Mouse (Mus musculus): ENCODE results near the gene Patl1. TPM values are rescaled to one million over a fixed set of nuclear protein-coding genes. Genes with fewer than 3 reads are reported as not detected.
"Not testable (repeated sequence)": the region's sequence is repeated elsewhere in the genome, so short reads cannot be mapped to it uniquely, and the experiment has no call there.

Gene Patl1
- polyA plus RNA-seq (2016; fragmentation: Nextera tagmentation; extraction: Ambion mirVana) = 22.6 and 24.5 TPM in 2 replicates

DNA sequence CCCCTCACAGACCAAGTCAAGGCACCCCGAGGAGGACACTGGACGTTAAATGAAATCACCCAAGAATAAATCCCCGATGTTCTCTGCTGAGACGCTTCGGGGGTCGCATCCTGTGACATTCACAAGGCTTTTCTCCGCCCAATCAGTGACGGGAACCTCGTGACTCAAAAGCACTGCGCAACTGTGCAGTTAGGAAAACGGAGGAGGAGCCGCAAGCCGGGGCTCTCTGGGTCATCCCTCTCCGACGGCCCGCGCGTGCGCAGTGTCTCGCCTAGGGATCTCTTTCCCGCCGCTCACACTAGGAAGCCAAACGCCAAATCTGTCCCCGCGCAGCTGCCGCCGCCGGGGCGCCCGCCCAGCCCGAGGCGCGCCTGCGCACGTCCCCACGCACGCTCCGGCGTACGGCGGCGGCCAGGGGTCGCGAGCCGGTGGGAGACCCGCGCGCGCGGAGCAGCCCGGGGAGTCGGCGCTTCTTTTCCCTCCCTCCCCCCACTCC is at the start of gene Patl1:
Patl1 (plus strand) TSS at position 363 of the 496 bp plus-strand sequence.
- WGBS = under 1% methylated on average over 47 of the region's 53 CpGs
- Histone ChIP-seq H3K27me3 (ENCODE audit: poor library complexity, severe bottlenecking) (no peaks in the 10 kb centered on the region), H3K4me3 (peak within 1 kb of the TSS; percentile 87), H3K4me1 (peaks cover 18% of the 10 kb centered on the region), H3K36me3 (replicated peaks) (peaks cover 29% of the 10 kb centered on the region), H3K27ac (peak within 1 kb of the TSS; percentile 95), H3K9me3 (no peaks in the 10 kb centered on the region)
- peak; percentile 97 for DNase-seq (ENCODE audit: extremely low spot score, low spot score)

DNA sequence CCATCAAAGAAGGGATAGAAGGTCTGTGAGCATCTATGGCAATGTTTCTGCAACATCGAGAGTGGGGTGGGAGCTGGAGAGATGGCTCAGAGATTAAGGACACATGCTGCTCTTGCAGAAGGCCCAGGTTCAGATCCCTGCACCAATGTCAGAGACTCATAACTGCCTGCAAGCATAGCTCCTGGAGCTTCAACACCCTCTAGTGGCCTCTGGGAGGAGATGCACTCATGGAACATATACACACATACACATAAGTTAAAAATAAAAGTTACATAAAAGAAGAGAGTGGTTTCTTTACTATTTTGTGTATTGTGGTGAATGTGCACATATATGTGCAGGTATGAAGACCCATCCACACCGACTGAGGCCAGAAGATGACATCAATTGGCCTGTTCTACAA is 44.4 kb upstream of the Patl1 start:
- peaks cover 9% of the 10 kb centered on the region; the same call in 1 of the 2 replicates for H3K9me3 ChIP-seq

DNA sequence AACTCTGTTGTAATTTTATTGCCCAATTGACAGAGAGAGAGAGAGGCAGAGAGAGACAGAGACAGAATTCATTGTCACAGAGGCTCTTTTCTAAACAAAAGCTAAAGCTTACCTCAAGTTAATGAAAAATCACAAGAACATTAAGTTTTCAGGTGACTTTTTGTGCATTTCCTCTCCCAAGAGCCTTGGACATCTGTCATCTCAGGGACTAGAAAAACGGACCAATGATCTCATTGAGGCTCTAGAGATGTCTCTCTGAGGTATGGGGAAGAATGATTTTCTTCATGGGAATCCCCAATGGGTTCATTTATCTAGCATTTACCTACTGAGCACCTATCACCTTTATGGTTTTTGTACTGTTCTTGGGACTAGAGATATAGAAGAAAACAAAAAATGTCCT is 37.2 kb upstream of the Patl1 start, which contains the start of gene Olfr1419:
Olfr1419 (minus strand) TSS at position 101 of the 400 bp plus-strand sequence.
- Histone ChIP-seq H3K36me3 (replicated peaks) (no peaks in the 10 kb centered on the region), H3K9me3 (no peaks in the 10 kb centered on the region), H3K27ac (no peak within 1 kb of the TSS), H3K4me3 (no peak within 1 kb of the TSS), H3K27me3 (ENCODE audit: poor library complexity, severe bottlenecking) (no peaks in the 10 kb centered on the region), H3K4me1 (no peaks in the 10 kb centered on the region)
- no peak for DNase-seq (ENCODE audit: extremely low spot score, low spot score)
- 68% methylated on average over 1 of the region's 1 CpGs for WGBS

More for the DNA sequence above, 44.4 kb upstream of the Patl1 start:
- WGBS = 84% methylated on average over 2 of the region's 2 CpGs
- Histone ChIP-seq H3K27me3 (ENCODE audit: poor library complexity, severe bottlenecking) (no peaks in the 10 kb centered on the region), H3K4me1 (no peaks in the 10 kb centered on the region), H3K4me3 (no peak overlapping the region), H3K36me3 (replicated peaks) (no peaks in the 10 kb centered on the region), H3K27ac (no peak overlapping the region)
- no peak for DNase-seq (ENCODE audit: extremely low spot score, low spot score)

DNA sequence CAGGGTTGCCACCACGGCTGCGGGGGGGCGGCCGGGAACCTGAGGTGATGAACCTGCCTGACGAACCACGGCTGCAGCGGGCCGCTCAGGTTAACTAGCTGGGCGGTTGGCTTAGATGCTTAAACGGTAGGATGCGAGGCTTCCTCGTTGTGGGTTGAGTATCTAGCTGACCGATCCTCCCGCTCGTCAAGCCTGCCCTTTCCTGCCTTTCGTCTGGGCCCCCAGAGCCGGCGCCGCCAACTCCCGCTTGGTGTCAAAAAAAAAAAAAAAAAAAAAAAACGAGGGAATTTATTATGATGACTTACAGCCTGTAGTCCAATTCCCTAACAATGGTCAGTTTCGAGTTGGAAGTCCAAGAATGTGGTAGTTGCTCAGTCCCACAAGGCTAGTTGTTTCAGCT is 33.8 kb upstream of the Patl1 start:
- not testable (repeated sequence) for H3K36me3 ChIP-seq (replicated peaks); H3K9me3 ChIP-seq; DNase-seq (ENCODE audit: extremely low spot score, low spot score); H3K27me3 ChIP-seq (ENCODE audit: poor library complexity, severe bottlenecking); H3K4me3 ChIP-seq; H3K4me1 ChIP-seq; H3K27ac ChIP-seq
- 71% methylated on average over 22 of the region's 22 CpGs for WGBS

DNA sequence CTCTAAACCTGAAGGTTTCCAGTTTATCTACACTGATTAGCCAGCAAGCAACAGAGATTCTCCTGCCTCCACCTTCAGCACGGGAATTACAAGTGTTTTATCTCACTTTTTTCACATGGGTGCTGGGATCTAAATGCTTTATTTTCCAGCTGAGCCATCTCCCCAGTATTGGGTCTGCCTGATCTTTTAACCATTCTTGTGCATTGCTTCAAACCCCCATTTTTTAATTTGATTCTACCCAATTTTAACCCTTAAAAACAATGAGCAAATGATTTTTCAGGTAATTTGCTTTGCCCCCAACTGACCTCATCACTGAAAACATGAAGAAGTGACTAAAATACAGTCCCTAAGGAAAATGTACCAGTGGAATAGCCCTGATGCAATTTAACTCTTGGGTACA is 25.9 kb upstream of the Patl1 start, which contains the start of gene Olfr1420:
Olfr1420 (plus strand) TSS at position 301 of the 400 bp plus-strand sequence.
- whole genome bisulfite sequencing = 68% methylated on average over 1 of the region's 1 CpGs
- no peaks in the 10 kb centered on the region for H3K27me3 ChIP-seq (ENCODE audit: poor library complexity, severe bottlenecking)
- H3K36me3 ChIP-seq (replicated peaks) = no peaks in the 10 kb centered on the region
- H3K27ac ChIP-seq = no peak within 1 kb of the TSS
- H3K4me3 ChIP-seq = no peak within 1 kb of the TSS
- no peaks in the 10 kb centered on the region for H3K9me3 ChIP-seq
- DNase-seq (ENCODE audit: extremely low spot score, low spot score) = no peak
- H3K4me1 ChIP-seq = no peaks in the 10 kb centered on the region

DNA sequence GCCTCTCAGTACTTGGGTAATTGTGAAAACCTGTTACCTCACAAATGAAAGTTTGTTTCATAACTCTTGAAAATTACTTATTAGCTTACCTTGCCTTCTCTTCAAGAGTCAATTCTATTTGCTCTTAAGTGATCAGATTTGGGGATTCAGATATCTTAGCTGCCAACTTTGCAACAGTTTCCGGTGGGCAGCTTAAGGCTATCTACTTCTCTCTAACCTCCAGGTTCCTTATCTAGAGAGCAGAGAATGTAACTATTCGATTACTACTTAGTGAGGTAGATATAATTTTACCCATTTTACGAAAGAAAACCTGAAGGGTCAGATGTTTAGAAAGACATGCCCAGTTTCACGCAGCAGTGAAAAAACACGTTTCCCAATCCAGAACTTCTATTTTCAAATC is 1.2 kb upstream of the Patl1 start:
- Histone ChIP-seq H3K27ac (no peak overlapping the region), H3K36me3 (replicated peaks) (peaks cover 18% of the 10 kb centered on the region), H3K4me1 (peaks cover 18% of the 10 kb centered on the region), H3K27me3 (ENCODE audit: poor library complexity, severe bottlenecking) (no peaks in the 10 kb centered on the region), H3K9me3 (no peaks in the 10 kb centered on the region), H3K4me3 (peak overlapping the region; percentile 87)
- DNase-seq (ENCODE audit: extremely low spot score, low spot score) = no peak
- WGBS = 93% methylated on average over 5 of the region's 5 CpGs

DNA sequence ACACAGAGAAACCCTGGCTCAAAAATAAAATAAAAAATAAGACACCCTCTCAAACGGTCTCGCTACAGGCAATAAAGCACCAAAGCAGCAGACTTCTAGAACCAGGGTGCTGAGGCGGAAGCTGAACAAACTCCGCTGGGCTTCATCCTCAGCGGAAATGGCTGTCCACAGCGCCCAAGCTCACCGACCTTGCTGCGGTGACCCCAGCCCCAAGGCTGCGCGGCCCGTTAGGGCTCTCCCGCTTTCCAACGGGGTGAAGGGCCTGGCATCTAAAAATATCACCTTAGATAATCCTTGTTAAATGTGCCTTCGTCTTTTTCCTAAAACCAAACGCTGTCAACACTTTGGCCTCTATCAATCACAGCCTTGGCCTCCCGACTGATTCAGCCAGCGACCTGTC is 596 bp upstream of the Patl1 start:
- no peak for DNase-seq (ENCODE audit: extremely low spot score, low spot score)
- peak overlapping the region; percentile 95 for H3K27ac ChIP-seq
- H3K4me3 ChIP-seq = peak overlapping the region; percentile 87
- peaks cover 24% of the 10 kb centered on the region for H3K36me3 ChIP-seq (replicated peaks)
- WGBS = 3% methylated on average over 17 of the region's 17 CpGs
- no peaks in the 10 kb centered on the region for H3K27me3 ChIP-seq (ENCODE audit: poor library complexity, severe bottlenecking)
- H3K4me1 ChIP-seq = peaks cover 18% of the 10 kb centered on the region
- no peaks in the 10 kb centered on the region for H3K9me3 ChIP-seq

DNA sequence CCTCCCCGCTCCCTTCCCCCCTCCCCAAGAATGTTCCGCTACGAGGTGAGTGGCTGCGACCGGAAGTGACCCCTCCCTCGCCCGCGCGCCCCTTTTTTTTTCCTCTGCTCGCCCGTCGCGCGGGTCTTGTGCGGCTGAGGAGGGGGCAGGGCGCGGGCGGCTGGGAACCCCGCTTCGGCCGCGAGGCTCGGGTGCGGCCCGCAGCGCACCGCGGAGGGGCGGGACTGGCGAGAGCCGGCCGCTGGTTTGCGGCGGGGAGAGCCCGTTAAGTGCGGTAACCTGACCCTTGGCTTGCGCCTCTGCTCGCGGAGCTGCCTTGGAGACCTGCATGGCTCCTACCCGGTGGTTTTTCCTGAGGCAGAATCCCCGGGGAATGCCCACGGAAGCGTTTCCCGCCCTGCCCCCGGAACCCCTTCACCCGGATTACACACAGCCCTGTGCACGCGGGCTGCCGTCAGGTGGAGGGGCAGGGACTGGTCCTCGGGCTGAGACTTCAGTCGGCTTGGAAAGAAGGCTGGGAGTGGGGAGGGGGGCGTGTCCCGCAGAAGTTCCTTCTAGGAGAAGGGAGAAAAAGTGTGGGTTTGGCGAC is 428 bp downstream of the Patl1 start:
- Histone ChIP-seq H3K4me3 (peak overlapping the region; percentile 87), H3K27me3 (ENCODE audit: poor library complexity, severe bottlenecking) (no peaks in the 10 kb centered on the region), H3K36me3 (replicated peaks) (peaks cover 34% of the 10 kb centered on the region), H3K4me1 (peaks cover 18% of the 10 kb centered on the region), H3K27ac (peak overlapping the region; percentile 95), H3K9me3 (no peaks in the 10 kb centered on the region)
- WGBS = under 1% methylated on average over 49 of the region's 54 CpGs
- DNase-seq (ENCODE audit: extremely low spot score, low spot score) = peak; percentile 71

DNA sequence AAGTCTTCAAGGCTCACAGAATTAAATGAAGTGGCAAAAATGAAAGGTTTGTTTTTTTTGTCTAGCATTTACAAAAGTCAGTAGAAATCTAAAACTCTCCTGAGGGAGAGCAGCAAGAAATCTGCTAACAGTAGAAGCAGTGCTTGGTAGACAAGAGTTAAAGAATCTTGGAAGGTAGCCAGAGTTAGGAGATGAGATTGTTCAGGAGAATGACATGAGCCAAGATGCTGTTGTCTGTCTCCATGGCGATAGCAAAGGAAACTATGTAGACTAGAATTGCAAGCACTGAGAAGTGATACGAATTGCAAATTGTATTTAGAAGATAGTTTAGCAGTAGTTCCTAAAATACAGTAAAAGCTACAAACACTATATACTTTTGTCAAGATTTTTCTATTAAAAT is 3.6 kb downstream of the Patl1 start:
- H3K27me3 ChIP-seq (ENCODE audit: poor library complexity, severe bottlenecking) = no peaks in the 10 kb centered on the region
- no peaks in the 10 kb centered on the region for H3K9me3 ChIP-seq
- 88% methylated on average over 2 of the region's 2 CpGs for WGBS
- H3K4me3 ChIP-seq = no peak overlapping the region
- H3K36me3 ChIP-seq (replicated peaks) = peaks cover 55% of the 10 kb centered on the region
- no peak overlapping the region for H3K27ac ChIP-seq
- peaks cover 18% of the 10 kb centered on the region for H3K4me1 ChIP-seq
- no peak for DNase-seq (ENCODE audit: extremely low spot score, low spot score)

DNA sequence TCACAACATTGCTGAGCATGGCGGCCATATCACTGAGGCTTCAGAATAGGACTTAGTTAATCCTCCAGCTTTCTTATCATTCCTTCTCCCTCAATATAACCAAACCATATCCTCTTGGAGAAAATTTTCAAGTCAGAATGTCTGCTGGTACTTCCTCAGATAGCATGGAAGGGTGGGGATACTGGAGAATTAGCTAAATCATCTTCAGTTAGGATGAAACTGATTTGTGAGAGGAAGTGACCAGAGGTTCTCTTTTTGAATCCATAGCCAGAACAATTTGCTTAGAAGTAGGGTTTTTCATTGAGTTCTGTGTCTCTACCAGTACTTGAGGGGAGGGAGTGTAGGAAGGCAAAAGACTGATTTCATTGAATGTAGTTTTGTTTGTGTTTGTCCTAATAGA is 9.9 kb downstream of the Patl1 start:
- Histone ChIP-seq H3K36me3 (replicated peaks) (peaks cover 88% of the 10 kb centered on the region), H3K27me3 (ENCODE audit: poor library complexity, severe bottlenecking) (no peaks in the 10 kb centered on the region), H3K9me3 (no peaks in the 10 kb centered on the region), H3K4me3 (no peak overlapping the region), H3K27ac (no peak overlapping the region), H3K4me1 (no peaks in the 10 kb centered on the region)
- WGBS = 87% methylated on average over 1 of the region's 1 CpGs
- no peak for DNase-seq (ENCODE audit: extremely low spot score, low spot score)

DNA sequence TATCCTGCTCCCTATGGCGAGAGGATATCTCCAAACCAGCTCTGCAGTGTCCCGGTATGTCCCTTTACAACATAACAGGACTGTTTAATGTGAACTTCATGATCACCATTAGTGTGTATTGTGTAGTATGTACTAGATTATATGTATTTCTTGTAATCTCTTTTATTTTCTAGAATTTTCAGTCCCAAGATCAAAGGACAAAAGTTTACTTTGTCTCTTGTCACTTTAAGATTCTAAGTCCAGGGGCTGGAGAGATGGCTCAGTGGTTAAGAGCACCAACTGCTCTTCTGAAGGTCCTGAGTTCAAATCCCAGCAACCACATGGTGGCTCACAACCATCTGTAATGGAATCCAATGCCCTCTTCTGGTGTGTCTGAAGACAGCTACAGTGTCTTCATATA is 10.3 kb downstream of the Patl1 start:
- DNase-seq (ENCODE audit: extremely low spot score, low spot score); H3K9me3 ChIP-seq; H3K27ac ChIP-seq; H3K4me1 ChIP-seq; H3K4me3 ChIP-seq; H3K27me3 ChIP-seq (ENCODE audit: poor library complexity, severe bottlenecking): not testable (repeated sequence)
- 93% methylated on average over 2 of the region's 2 CpGs for WGBS
- H3K36me3 ChIP-seq (replicated peaks) = peaks cover 88% of the 10 kb centered on the region

DNA sequence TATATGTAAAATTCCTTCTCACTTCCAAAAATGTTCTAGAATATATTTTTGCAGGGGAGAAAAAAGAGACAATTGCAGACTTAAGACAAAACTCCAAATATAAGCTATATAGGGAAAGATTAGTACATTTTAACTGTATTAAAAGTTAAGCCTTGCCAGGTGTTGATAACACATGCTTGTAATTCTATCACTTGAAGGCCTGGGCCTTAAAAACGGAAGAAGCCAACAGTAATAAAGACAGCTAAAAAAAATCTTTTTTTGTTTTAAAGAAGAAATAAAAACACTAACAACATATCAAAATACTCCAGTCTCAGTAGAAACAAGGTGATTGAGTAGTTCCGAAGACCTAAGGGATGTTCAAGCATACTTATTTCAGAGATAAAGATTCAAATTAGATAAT is 14.2 kb downstream of the Patl1 start:
- H3K36me3 ChIP-seq (replicated peaks) = peaks cover 97% of the 10 kb centered on the region
- DNase-seq (ENCODE audit: extremely low spot score, low spot score) = no peak
- 93% methylated on average over 2 of the region's 2 CpGs for WGBS
- no peaks in the 10 kb centered on the region for H3K9me3 ChIP-seq
- no peaks in the 10 kb centered on the region for H3K4me1 ChIP-seq
- no peak overlapping the region for H3K4me3 ChIP-seq
- no peak overlapping the region for H3K27ac ChIP-seq
- H3K27me3 ChIP-seq (ENCODE audit: poor library complexity, severe bottlenecking) = no peaks in the 10 kb centered on the region

DNA sequence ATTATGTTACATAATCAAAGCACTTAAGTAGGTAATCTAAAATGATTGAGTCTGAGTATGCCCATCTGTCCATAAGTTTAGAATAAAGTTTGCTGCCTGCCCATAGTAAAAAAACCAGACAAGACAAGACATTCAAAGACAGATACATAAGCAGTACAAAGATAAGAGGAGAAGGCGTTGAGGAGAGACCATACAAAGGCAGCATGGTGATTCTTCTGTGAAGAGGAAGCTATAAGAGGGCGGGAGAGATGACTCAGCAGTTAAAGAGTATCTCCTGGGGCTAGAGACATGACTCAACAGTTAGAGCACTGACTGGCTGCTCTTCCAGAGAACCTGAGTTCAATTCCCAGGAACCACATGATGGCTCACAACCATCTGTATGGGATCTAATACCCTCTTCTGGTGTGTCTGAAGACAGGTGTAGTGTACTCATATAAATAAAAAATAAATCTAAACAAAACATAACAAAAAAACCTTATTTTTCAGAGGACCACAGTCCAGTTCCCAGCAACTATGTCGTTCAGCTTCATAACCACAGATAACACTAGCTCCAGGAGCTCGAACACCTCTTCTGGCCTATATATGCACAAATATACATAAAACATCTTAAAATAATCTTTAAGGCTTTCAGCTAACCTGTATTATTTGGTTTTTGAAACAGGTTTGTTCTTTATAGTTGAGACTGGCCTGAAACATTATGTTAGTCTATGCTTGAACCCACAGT is 16.0 kb downstream of the Patl1 start:
- H3K27me3 ChIP-seq (ENCODE audit: poor library complexity, severe bottlenecking) = no peaks in the 10 kb centered on the region
- WGBS = 89% methylated on average over 4 of the region's 4 CpGs
- no peak for DNase-seq (ENCODE audit: extremely low spot score, low spot score)
- no peak overlapping the region for H3K4me3 ChIP-seq
- H3K9me3 ChIP-seq = no peaks in the 10 kb centered on the region
- no peak overlapping the region for H3K27ac ChIP-seq
- no peaks in the 10 kb centered on the region for H3K4me1 ChIP-seq
- H3K36me3 ChIP-seq (replicated peaks) = peaks cover 98% of the 10 kb centered on the region

All from forebrain, embryonic 10.5 days (tissue).